Mouse (Mus musculus): ENCODE measurements around the gene Bst1.

The Bst1 gene

GRCm38 (mm10) chr5:43818695-43819094, at the start of gene Bst1:
TSS of gene Bst1 (plus strand) at chr5:43818885.
- DNase-seq = no peak

- peak; percentile 52 for DNase-seq
Measured at GRCm38 (mm10) chr5:43770618-43771354, 47.9 kb upstream of the Bst1 start.

GRCm38 (mm10) chr5:43771555-43771954, 47.1 kb upstream of the Bst1 start:
- DNase-seq = no peak

- DNase-seq = no peak
Measured at GRCm38 (mm10) chr5:43776407-43776806, 42.3 kb upstream of the Bst1 start.

- DNase-seq = no peak
Measured at GRCm38 (mm10) chr5:43776993-43777392, 41.7 kb upstream of the Bst1 start.

GRCm38 (mm10) chr5:43778583-43778982, 40.1 kb upstream of the Bst1 start:
- DNase-seq = no peak

GRCm38 (mm10) chr5:43781423-43781976, 37.2 kb upstream of the Bst1 start:
- DNase-seq = no peak

- DNase-seq = peak; percentile 83
Measured at GRCm38 (mm10) chr5:43781977-43782930, 36.4 kb upstream of the Bst1 start.

GRCm38 (mm10) chr5:43783996-43784395, 34.7 kb upstream of the Bst1 start:
- no peak for DNase-seq

- no peak for DNase-seq
Measured at GRCm38 (mm10) chr5:43786607-43787006, 32.1 kb upstream of the Bst1 start.

GRCm38 (mm10) chr5:43787976-43788752, 30.5 kb upstream of the Bst1 start:
- no peak for DNase-seq

- no peak for DNase-seq
Measured at GRCm38 (mm10) chr5:43792354-43792753, 26.3 kb upstream of the Bst1 start.

- no peak for DNase-seq
Measured at GRCm38 (mm10) chr5:43799530-43799929, 19.2 kb upstream of the Bst1 start.

GRCm38 (mm10) chr5:43800700-43801099, 18.0 kb upstream of the Bst1 start:
- no peak for DNase-seq

- no peak for DNase-seq
Measured at GRCm38 (mm10) chr5:43801253-43801652, 17.4 kb upstream of the Bst1 start.

- no peak for DNase-seq
Measured at GRCm38 (mm10) chr5:43801798-43802197, 16.9 kb upstream of the Bst1 start.

GRCm38 (mm10) chr5:43805401-43805800, 13.3 kb upstream of the Bst1 start:
- no peak for DNase-seq

- DNase-seq = no peak
Measured at GRCm38 (mm10) chr5:43806340-43806739, 12.3 kb upstream of the Bst1 start.

- DNase-seq = no peak
Measured at GRCm38 (mm10) chr5:43806914-43807313, 11.8 kb upstream of the Bst1 start.

- peak; percentile 88 for DNase-seq
Measured at GRCm38 (mm10) chr5:43807744-43808696, 10.7 kb upstream of the Bst1 start.

- DNase-seq = no peak
Measured at GRCm38 (mm10) chr5:43810427-43811062, 8.1 kb upstream of the Bst1 start.
